In genomic region chr5:65081836-65082235, GRCm38 (mm10) we compare ENCODE assay signal across 23 mouse cellular contexts. TPM values are rescaled to one million over a fixed set of nuclear protein-coding genes. Genes with fewer than 3 reads are reported as not detected.
DNase-seq lines count a peak whose midpoint lies in the region; ATAC-seq and TF ChIP-seq lines count a peak whose summit lies in the region.
"Had no signal": no experiment of that assay in that cellular context is flagged by ENCODE, and none has a peak within 500 bp of the region (broad histone marks: within the 10 kb centered on the region; RNA-seq: fewer than 3 reads in every experiment).

No protein-coding gene starts in this region.

- no peaks in the 10 kb centered on the region for H3K4me1 ChIP-seq in kidney, adult 2 months (ENCODE audit: control insufficient read depth, insufficient read depth, low read length)
- no peaks in the 10 kb centered on the region for H3K4me1 ChIP-seq in midbrain, embryonic 11.5 days (ENCODE audit: control insufficient read depth, insufficient read depth, low read length)
- H3K4me1 ChIP-seq in midbrain, embryonic 15.5 days, result no peaks in the 10 kb centered on the region

- no peak overlapping the region for H3K4me2 ChIP-seq in midbrain, embryonic 11.5 days
- no peak overlapping the region for H3K4me2 ChIP-seq in midbrain, embryonic 15.5 days

- DNase-seq in heart, adult 11 months, result peak; percentile 50
- DNase-seq in heart, adult 18-20 months, result no peak
- peak; percentile 56 for DNase-seq in kidney, adult 2 months
- no peak for DNase-seq in kidney, postnatal 14 days
- DNase-seq in kidney, adult 9 months, result peak; percentile 60
- no peak for DNase-seq in kidney, adult 11 months
- DNase-seq in midbrain, embryonic 11.5 days (ENCODE audit: low spot score, missing footprints), result peak; percentile 59
- DNase-seq: adrenal gland, adult 2 months; adrenal gland, adult 8-10 months; adrenal gland, postnatal 10 days; adrenal gland, postnatal 14 days; adrenal gland, postnatal 25 days; adrenal gland, postnatal 36 days; B cell, adult 2 months; cerebellum, adult 11 months; cerebellum, adult 11-12 months had no signal

- no peak for TF ChIP-seq CTCF in kidney, adult 2 months (conservative IDR thresholded peaks at IDR 0.05; ENCODE audit: insufficient read depth, insufficient read length, low read depth, low read length)

- ATAC-seq in midbrain, embryonic 11.5 days (ENCODE audit: low FRiP score), result no peak
- no peak for ATAC-seq in midbrain, embryonic 15.5 days (replicated peaks)
- ATAC-seq: activated CD4-positive, CD25-positive, alpha-beta regulatory T cell, adult 4 months; CD4-positive, CD25-positive, alpha-beta regulatory T cell, adult 4 months; Patski had no signal

- H3K4me3 ChIP-seq in kidney, adult 2 months (ENCODE audit: insufficient read depth, low read depth, low read length), result no peak overlapping the region
- no peak overlapping the region for H3K4me3 ChIP-seq in midbrain, embryonic 11.5 days (ENCODE audit: low read depth, low read length)
- H3K4me3 ChIP-seq in midbrain, embryonic 15.5 days, result no peak overlapping the region

- no peak overlapping the region for H3K9ac ChIP-seq in midbrain, embryonic 11.5 days (ENCODE audit: low read length)
- H3K9ac ChIP-seq in midbrain, embryonic 15.5 days, result no peak overlapping the region

- TF ChIP-seq POLR2A in kidney, adult 2 months (IDR thresholded peaks at IDR 0.05; ENCODE audit: low read depth, low read length), result no peak

- no peaks in the 10 kb centered on the region for H3K9me3 ChIP-seq in midbrain, embryonic 11.5 days (ENCODE audit: control insufficient read depth, low read length)
- H3K9me3 ChIP-seq in midbrain, embryonic 15.5 days, result no peaks in the 10 kb centered on the region
- H3K9me3 ChIP-seq: G1E had no signal

- WGBS in kidney, adult 2 months, result 58% methylated on average over 4 of the region's 4 CpGs
- WGBS in midbrain, embryonic 11.5 days, result 71% methylated on average over 4 of the region's 4 CpGs
- 80% methylated on average over 4 of the region's 4 CpGs for WGBS in midbrain, embryonic 15.5 days

- no peak overlapping the region for H3K27ac ChIP-seq in kidney, adult 2 months (ENCODE audit: insufficient read depth, low read depth, low read length)
- no peak overlapping the region for H3K27ac ChIP-seq in midbrain, embryonic 11.5 days (ENCODE audit: low read depth, low read length)
- H3K27ac ChIP-seq in midbrain, embryonic 15.5 days, result no peak overlapping the region

- H3K27me3 ChIP-seq in kidney, adult 2 months (replicated peaks; ENCODE audit: control insufficient read depth, insufficient read depth, low read length), result no peaks in the 10 kb centered on the region; the same call in 1 of the 2 replicates
- H3K27me3 ChIP-seq in midbrain, embryonic 11.5 days (ENCODE audit: control insufficient read depth, insufficient read depth, low read length), result no peaks in the 10 kb centered on the region
- H3K27me3 ChIP-seq in midbrain, embryonic 15.5 days (replicated peaks), result no peaks in the 10 kb centered on the region
- H3K27me3 ChIP-seq: CH12.LX had no signal

- H3K36me3 ChIP-seq in kidney, adult 2 months (ENCODE audit: control insufficient read depth, insufficient read depth, low read length), result no peaks in the 10 kb centered on the region
- no peaks in the 10 kb centered on the region for H3K36me3 ChIP-seq in midbrain, embryonic 11.5 days (ENCODE audit: control insufficient read depth, insufficient read depth, low read length)
- no peaks in the 10 kb centered on the region for H3K36me3 ChIP-seq in midbrain, embryonic 15.5 days (replicated peaks)
- H3K36me3 ChIP-seq: G1E had no signal

RNA-seq across cellular contexts. Expression of gene Tmem156, which starts 10.1 kb away (rescaled TPM):
- under 1 TPM in 1 of 2 experiments, not detected in 1; 0.69 TPM for total RNA-seq in heart, adult 18-20 months (2021)
- 0.11 and 0.19 TPM in 2 replicates for polyA plus RNA-seq in kidney, adult 2 months (2012; rRNA removed)
- polyA plus RNA-seq in midbrain, embryonic 11.5 days (2014; fragmentation: Nextera tagmentation; extraction: Ambion mirVana), result 0.19 TPM in 1 of 2 replicates, not detected in the other
- 0.11 and 0.22 TPM in 2 replicates for polyA plus RNA-seq in midbrain, embryonic 15.5 days (2015; fragmentation: Nextera tagmentation; extraction: Ambion mirVana)
- total RNA-seq: adrenal gland, postnatal 36 days had no signal
- polyA plus RNA-seq: adrenal gland, adult 2 months; C2C12; G1E; Patski had no signal

RNA-seq across cellular contexts. Expression of gene Klhl5, which starts 25.5 kb away (rescaled TPM):
- 10 to 100 TPM; 12.0 to 13.8 TPM for total RNA-seq in heart, adult 18-20 months (2021)
- 24.8 and 25.2 TPM in 2 replicates for polyA plus RNA-seq in kidney, adult 2 months (2012; rRNA removed)
- 18.7 and 20.6 TPM in 2 replicates for polyA plus RNA-seq in midbrain, embryonic 11.5 days (2014; fragmentation: Nextera tagmentation; extraction: Ambion mirVana)
- 51.9 and 53.0 TPM in 2 replicates for polyA plus RNA-seq in midbrain, embryonic 15.5 days (2015; fragmentation: Nextera tagmentation; extraction: Ambion mirVana)

Comparison
In these comparisons a context has a peak if more than half of its experiments do, and no peak if none do; other contexts are left out.
1. DNase-seq: peak in heart, adult 11 months (single experiment), kidney, adult 2 months (single experiment), kidney, adult 9 months (single experiment) and midbrain, embryonic 11.5 days (single experiment); none in heart, adult 18-20 months (0 of 2), kidney, postnatal 14 days (single experiment) and kidney, adult 11 months (single experiment).